Mouse (Mus musculus) neural tube, embryonic 12.5 days (tissue): Measurements from ENCODE around the gene Fbxo27. TPM values are rescaled to one million over a fixed set of nuclear protein-coding genes. Genes with fewer than 3 reads are reported as not detected.
"Not testable (repeated sequence)": the region's sequence is repeated elsewhere in the genome, so short reads cannot be mapped to it uniquely, and the experiment has no call there.

Experiments
- ATAC-seq: fragments of 200-750 bp; cut with Nextera tagmentation; 2 replicates; pipeline ENCODE4 v1.8.0; 2017; ENCODE audit warnings: low read depth, mild to moderate bottlenecking, moderate TSS enrichment, moderate library complexity; ENCODE audit not compliant: low FRiP score
- H3K27ac ChIP-seq: fragments of 300-500 bp; sonication (generic); 2 replicates; pipeline ENCODE4 v1.5.1; 2016
- H3K27me3 ChIP-seq: fragments of 300-500 bp; sonication (generic); replicated peaks from 2 replicates; pipeline ENCODE4 v1.6.1; 2016; ENCODE audit warnings: mild to moderate bottlenecking
- H3K36me3 ChIP-seq: fragments of 300-500 bp; sonication (generic); 2 replicates; pipeline ENCODE4 v1.6.1; 2016; ENCODE audit warnings: mild to moderate bottlenecking
- H3K4me1 ChIP-seq: fragments of 300-500 bp; sonication (generic); 2 replicates; pipeline ENCODE4 v1.6.1; 2016
- H3K4me2 ChIP-seq: fragments of 300-500 bp; sonication (generic); replicated peaks from 2 replicates; pipeline ENCODE4 v1.6.1; 2016; ENCODE audit warnings: mild to moderate bottlenecking
- H3K4me3 ChIP-seq: fragments of 300-500 bp; sonication (generic); 2 replicates; pipeline ENCODE4 v1.5.1; 2016
- H3K9ac ChIP-seq: fragments of 300-500 bp; sonication (generic); 2 replicates; pipeline ENCODE4 v1.6.1; 2016; ENCODE audit warnings: mild to moderate bottlenecking
- H3K9me3 ChIP-seq: fragments of 300-500 bp; sonication (generic); 2 replicates; pipeline ENCODE4 v1.6.1; 2016; ENCODE audit warnings: mild to moderate bottlenecking
- WGBS: fragments of 180-500 bp; shearing (Covaris S2); methylation state at CpG from one replicate; pipeline ENCODE4 v1.1.7; 2016; 5-methylcytosine and 5-hydroxymethylcytosine counted together
- polyA plus RNA-seq: library from polyadenylated mRNA; unstranded; fragments of >200 nt; fragmentation: Nextera tagmentation; extraction: Ambion mirVana; gene quantifications from 2 replicates; pipeline ENCODE4 v1.2.1, GENCODE M21; 2016

Fbxo27 gene
- polyA plus RNA-seq, result 4.7 and 6.1 TPM in 2 replicates

DNA sequence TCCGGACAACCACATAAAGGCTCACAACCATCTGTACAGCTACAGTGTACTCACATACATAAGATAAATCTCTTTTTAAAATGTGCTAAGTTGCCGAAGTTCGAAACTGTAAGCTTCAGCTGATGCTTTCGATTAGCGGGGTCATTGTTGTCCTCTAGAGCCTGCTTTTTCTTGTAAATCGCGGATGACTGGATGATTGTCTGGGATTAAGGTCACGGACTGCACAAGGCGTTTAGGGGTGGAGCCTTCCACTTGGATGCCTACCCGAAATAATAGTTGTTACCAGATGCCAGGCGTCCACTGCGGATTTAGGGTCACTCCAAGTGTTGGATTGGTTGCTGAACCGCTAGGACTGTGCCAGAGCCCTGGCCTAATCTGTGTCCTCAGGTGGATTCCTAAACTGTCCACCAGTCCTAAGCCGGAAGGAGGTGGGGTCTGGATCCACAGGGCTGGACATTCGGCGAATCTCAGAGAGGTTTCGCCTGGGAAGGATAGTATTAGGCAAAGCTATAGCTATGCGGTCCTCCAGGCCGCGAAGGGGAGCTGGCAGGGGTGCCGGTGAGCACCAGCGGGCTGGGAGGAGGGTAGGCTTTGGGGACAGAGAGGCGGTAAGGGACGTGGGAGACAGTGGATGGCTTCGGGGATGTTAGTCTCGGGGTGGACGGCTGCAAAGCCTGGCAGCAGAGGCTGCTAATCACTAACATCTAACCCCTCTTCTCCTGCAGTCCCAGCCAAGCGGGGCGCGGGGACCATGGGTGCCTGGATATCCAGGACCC, at the start of gene Fbxo27:
TSS of gene Fbxo27 (plus strand) at position 305 of the 776 bp plus-strand sequence.
- 29% methylated on average over 29 of the region's 30 CpGs for WGBS
- peaks cover 6% of the 10 kb centered on the region; the same call in 1 of the 2 replicates for H3K4me1 ChIP-seq
- peak within 1 kb of the TSS; percentile 89 for H3K4me2 ChIP-seq
- peaks cover 12% of the 10 kb centered on the region; the same call in 1 of the 2 replicates for H3K27me3 ChIP-seq
- H3K27ac ChIP-seq, result no peak within 1 kb of the TSS
- H3K9ac ChIP-seq, result peak within 1 kb of the TSS; percentile 63
- ATAC-seq, result peak; percentile 42
- H3K36me3 ChIP-seq, result no peaks in the 10 kb centered on the region
- no peaks in the 10 kb centered on the region for H3K9me3 ChIP-seq
- peak within 1 kb of the TSS; percentile 53 for H3K4me3 ChIP-seq

DNA sequence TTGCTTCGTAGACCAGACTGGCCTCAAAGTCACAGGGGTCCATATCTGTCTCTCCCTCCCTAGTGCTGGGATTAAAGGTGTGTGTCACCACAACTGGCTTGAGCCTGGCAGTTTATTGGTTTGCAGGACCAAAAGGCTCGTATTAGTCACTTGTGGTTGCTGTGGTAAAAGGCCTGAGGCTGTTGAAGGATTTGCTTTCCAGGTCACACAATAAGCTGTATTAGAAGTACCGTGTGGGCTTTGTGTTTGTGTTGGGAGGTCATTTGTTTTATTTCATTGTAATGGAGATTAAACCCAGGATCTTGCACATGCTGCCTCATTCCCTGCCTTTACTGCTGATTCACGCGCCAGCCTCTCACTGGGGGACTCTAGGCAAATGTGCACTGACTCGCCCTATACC, 47.3 kb upstream of the Fbxo27 start:
- H3K27ac ChIP-seq, result no peak overlapping the region
- H3K4me3 ChIP-seq, result no peak overlapping the region
- no peak overlapping the region for H3K4me2 ChIP-seq
- H3K27me3 ChIP-seq, result no peaks in the 10 kb centered on the region
- 47% methylated on average over 6 of the region's 6 CpGs for WGBS
- no peaks in the 10 kb centered on the region for H3K36me3 ChIP-seq
- H3K9me3 ChIP-seq, result no peaks in the 10 kb centered on the region
- H3K9ac ChIP-seq, result no peak overlapping the region
- no peaks in the 10 kb centered on the region for H3K4me1 ChIP-seq
- no peak for ATAC-seq

DNA sequence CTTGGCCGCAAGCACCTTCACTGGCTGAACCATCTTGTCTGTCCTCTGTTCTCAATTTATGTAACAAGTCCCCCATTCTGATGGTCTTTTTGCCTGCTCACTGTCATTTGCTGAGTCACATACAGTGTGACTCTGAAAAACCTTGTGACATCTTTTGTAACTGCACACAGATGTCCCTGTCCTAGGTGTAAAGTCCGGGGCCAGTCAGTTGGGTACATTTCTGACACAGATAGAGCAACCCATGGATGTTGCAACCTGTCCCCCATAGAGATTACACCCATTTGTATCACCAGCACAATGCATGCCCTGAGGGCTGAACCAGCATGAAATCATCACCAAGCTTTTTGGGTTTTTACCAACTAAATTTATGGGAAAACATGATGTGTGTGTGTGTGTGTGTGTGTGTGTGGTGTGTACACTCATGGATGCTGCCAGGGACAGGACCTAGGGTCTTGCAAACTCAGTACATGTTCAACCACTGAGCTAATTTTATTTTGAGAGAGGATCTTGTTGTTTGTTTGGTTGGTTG, 46.6 kb upstream of the Fbxo27 start:
- Histone ChIP-seq H3K4me1 (no peaks in the 10 kb centered on the region), H3K9me3 (no peaks in the 10 kb centered on the region), H3K27ac (no peak overlapping the region), H3K36me3 (no peaks in the 10 kb centered on the region), H3K9ac (no peak overlapping the region), H3K4me2 (no peak overlapping the region), H3K27me3 (no peaks in the 10 kb centered on the region), H3K4me3 (no peak overlapping the region)
- WGBS, result 90% methylated on average over 2 of the region's 2 CpGs
- ATAC-seq, result no peak

DNA sequence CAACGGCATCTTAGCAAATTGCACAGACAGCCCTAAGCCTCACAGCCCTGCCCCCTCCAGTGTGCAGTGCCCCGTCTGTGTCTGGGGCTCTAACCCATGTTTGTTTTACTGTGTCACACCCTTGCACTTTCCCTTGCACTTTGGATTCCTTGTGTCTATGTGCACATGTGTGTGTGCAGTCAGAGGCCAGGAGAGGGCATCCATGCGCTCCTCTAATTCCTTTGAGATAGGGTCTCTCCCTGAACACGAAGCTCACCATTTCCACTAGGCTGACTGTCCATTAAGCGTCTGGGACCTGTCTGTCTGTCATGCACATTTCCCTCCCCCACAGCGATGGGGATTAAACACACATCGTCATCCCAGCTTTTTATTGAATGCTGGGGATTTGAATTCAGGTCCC, 45.6 kb upstream of the Fbxo27 start:
- Histone ChIP-seq H3K36me3 (no peaks in the 10 kb centered on the region), H3K4me2 (no peak overlapping the region), H3K27me3 (no peaks in the 10 kb centered on the region), H3K9ac (no peak overlapping the region), H3K27ac (no peak overlapping the region), H3K9me3 (no peaks in the 10 kb centered on the region), H3K4me1 (no peaks in the 10 kb centered on the region), H3K4me3 (no peak overlapping the region)
- ATAC-seq, result no peak
- 61% methylated on average over 7 of the region's 7 CpGs for WGBS

DNA sequence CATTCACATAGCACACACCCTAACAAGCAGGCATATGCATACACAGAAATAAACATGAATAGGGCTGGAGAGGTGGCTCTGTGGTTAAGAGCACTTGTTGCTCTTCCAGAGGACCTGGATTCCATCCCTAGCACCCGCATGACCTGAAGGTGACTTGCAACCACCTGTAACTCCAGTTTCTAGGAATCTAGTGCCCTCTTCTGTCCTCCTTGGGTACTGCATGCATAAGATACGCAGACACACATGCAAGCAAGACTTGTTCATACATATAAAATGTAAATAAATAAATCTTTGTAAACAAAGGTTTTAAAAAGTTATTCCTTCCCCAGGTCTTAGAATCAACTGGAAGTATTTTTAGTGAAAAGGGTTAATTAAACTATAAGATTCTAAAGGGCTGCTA, 41.5 kb upstream of the Fbxo27 start:
- Histone ChIP-seq H3K36me3 (no peaks in the 10 kb centered on the region), H3K4me1 (no peaks in the 10 kb centered on the region), H3K4me2 (no peak overlapping the region), H3K9me3 (no peaks in the 10 kb centered on the region), H3K4me3 (no peak overlapping the region), H3K9ac (no peak overlapping the region), H3K27me3 (no peaks in the 10 kb centered on the region), H3K27ac (no peak overlapping the region)
- WGBS, result 96% methylated on average over 2 of the region's 2 CpGs
- no peak for ATAC-seq

DNA sequence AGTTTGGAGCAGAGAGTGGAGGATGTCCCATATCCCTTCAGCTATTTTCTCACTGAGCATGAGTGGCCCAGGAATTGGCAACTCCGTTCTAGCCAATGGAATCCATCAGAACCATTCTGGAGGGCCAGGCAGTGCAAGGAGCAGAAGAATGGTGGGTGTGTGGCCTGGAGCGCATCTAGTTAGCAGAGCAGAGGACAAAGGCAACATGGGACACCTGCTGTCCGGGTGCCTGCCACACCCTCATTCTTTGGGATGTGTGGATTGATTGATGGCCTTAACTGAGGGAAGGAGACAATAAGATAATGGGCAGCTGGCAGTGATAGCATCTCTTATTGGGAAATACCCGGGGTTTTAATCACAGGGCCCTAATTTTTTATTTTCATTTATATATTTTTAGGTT, 36.2 kb upstream of the Fbxo27 start:
- Histone ChIP-seq H3K4me2 (no peak overlapping the region), H3K9ac (no peak overlapping the region), H3K36me3 (no peaks in the 10 kb centered on the region), H3K4me1 (no peaks in the 10 kb centered on the region), H3K4me3 (no peak overlapping the region), H3K27me3 (no peaks in the 10 kb centered on the region), H3K27ac (no peak overlapping the region), H3K9me3 (no peaks in the 10 kb centered on the region)
- WGBS, result 42% methylated on average over 4 of the region's 4 CpGs
- no peak for ATAC-seq

DNA sequence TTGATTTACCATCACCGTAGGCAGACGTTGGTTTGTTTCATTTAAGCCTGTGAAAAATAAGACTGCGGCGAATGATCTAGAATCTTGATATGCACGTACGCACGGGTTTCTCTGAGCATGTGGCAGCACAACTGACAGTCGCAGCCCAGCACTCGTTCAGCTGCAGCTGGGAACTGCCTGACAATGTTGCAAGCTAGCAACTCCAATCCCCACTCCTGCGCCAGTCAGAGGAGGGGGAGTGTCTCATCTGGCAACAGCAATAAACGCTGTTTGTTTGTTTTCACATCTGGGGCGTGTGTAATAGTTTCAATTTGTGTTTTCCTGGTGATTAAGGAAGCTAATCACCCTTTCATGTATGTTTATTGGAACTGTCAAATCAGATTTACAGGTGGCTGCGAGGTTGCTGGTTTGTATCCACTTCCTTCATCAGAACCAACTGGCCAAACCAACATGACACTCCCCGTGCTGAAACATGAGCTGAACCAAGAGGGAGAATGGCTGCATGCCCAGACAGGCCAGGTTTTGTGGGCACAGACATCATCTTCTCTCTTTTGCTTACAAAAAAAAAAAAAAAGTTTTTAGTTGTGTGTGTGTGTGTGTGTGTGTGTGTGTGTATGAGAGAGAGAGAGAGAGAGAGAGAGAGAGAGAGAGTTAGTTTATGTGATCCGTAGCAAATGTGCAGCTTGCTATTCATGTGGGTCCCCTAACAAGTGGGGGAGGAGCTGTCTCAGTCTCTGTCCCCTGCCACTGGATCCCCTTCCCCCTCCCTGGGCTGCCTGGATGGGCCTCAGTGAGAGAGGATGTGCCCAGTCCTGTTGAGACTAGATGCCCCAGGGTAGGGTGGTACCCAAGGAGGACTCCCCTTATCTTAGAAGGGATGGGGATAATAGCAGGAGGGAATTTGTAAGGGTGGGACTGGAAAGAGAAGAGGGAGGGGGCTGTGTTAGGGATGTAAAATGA, 26.7 kb upstream of the Fbxo27 start:
- Histone ChIP-seq H3K9me3 (no peaks in the 10 kb centered on the region), H3K4me3 (no peak overlapping the region), H3K4me1 (peaks cover 8% of the 10 kb centered on the region), H3K9ac (no peak overlapping the region; the same call in 1 of the 2 replicates), H3K27me3 (no peaks in the 10 kb centered on the region), H3K4me2 (peak overlapping the region; percentile 35), H3K36me3 (no peaks in the 10 kb centered on the region), H3K27ac (no peak overlapping the region)
- no peak for ATAC-seq
- WGBS, result 37% methylated on average over 15 of the region's 15 CpGs

DNA sequence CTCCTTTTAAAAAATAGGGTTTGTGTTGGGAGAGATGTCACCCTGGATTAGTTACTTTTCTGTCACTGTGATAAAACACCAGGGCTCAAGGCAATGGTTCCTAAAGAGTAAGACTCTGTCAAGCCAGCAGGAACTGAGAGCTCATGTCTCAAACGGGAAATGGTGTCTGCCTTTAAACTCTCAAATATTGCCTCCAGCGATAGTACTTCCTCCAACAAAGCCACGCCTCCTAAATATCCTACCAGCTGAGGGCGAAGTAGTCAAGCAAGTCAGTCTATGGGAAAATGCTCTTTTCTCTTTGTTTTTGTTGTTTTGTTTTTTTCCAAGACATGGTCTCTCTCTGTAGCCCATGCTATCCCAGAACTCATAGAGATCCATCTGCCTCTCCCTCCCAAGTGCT, 21.5 kb upstream of the Fbxo27 start:
- H3K9ac ChIP-seq, result no peak overlapping the region
- WGBS, result 71% methylated on average over 4 of the region's 4 CpGs
- no peak for ATAC-seq
- no peaks in the 10 kb centered on the region for H3K27me3 ChIP-seq
- no peak overlapping the region for H3K4me2 ChIP-seq
- H3K27ac ChIP-seq, result no peak overlapping the region
- peaks cover 1% of the 10 kb centered on the region; the same call in 1 of the 2 replicates for H3K4me1 ChIP-seq
- H3K9me3 ChIP-seq, result no peaks in the 10 kb centered on the region
- H3K36me3 ChIP-seq, result no peaks in the 10 kb centered on the region
- H3K4me3 ChIP-seq, result no peak overlapping the region

DNA sequence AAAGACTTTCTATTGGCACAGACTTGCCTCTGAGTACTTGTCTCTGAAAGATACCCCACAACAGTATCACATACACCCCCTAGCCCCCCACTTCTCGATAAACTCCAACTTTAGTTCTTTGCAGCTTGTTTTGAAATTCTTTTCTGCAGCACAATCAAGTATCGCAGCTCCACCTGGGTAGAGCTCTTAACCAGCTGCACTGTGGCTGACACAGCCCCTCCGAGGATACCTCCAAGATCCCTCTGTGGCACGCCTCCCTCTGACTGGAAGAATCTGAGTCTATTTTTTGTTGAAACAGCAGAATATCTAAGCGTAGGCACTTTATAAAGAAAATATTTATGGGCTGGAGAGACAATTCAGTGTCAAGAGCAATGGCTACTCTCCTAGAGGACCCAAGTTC, 20.4 kb upstream of the Fbxo27 start:
- 91% methylated on average over 5 of the region's 5 CpGs for WGBS
- no peak overlapping the region for H3K4me3 ChIP-seq
- no peaks in the 10 kb centered on the region for H3K36me3 ChIP-seq
- no peak overlapping the region for H3K27ac ChIP-seq
- no peaks in the 10 kb centered on the region for H3K4me1 ChIP-seq
- ATAC-seq, result no peak
- H3K4me2 ChIP-seq, result no peak overlapping the region
- no peaks in the 10 kb centered on the region for H3K9me3 ChIP-seq
- H3K27me3 ChIP-seq, result no peaks in the 10 kb centered on the region
- H3K9ac ChIP-seq, result no peak overlapping the region

DNA sequence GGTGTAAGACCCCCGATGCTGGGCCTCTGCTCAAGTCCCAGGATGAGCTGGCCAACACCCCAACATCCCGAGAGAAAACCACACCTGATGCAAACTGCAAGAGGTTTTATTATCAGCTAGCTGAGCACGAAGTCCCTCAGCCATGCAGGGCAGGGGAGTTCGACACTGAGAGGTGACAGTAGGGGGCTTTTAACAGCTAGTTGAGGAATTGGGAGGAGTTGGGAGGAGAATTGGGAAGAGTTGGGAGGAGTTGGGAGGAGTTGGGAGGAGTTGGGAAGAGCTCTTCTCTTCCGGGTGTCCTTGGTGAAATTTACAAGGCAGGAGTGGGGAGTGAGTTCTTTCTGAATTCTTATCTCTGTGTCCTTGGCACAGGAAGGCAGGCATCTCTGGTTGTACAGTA, 19.9 kb upstream of the Fbxo27 start:
- H3K27me3 ChIP-seq, ATAC-seq, H3K9me3 ChIP-seq, H3K27ac ChIP-seq, H3K4me1 ChIP-seq, H3K9ac ChIP-seq, H3K4me3 ChIP-seq, H3K4me2 ChIP-seq, H3K36me3 ChIP-seq: not testable (repeated sequence)
- WGBS, result 66% methylated on average over 5 of the region's 5 CpGs

DNA sequence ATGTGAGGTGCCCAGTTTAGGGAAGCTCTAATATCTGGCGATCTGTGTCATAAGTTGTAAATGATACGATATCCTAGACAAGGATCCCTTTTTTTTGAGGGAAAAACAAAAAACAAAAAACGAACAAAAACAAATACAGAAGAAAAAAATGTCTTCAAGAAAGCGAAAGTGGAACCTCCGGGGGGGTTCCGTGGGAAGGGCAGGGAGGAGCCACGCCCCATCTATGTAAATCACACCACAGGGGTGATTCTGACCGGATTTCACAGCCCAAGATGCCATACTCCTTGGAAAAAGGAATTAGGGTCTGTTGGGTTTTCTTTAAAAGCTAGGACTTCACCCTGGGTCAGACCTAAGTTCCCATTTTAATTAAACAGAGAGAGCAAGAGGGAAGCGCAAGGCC, 17.7 kb upstream of the Fbxo27 start:
- Histone ChIP-seq H3K36me3 (no peaks in the 10 kb centered on the region), H3K27me3 (no peaks in the 10 kb centered on the region), H3K27ac (no peak overlapping the region), H3K9ac (no peak overlapping the region), H3K4me2 (no peak overlapping the region), H3K4me1 (no peaks in the 10 kb centered on the region), H3K9me3 (no peaks in the 10 kb centered on the region), H3K4me3 (no peak overlapping the region)
- ATAC-seq, result no peak
- 75% methylated on average over 9 of the region's 9 CpGs for WGBS

DNA sequence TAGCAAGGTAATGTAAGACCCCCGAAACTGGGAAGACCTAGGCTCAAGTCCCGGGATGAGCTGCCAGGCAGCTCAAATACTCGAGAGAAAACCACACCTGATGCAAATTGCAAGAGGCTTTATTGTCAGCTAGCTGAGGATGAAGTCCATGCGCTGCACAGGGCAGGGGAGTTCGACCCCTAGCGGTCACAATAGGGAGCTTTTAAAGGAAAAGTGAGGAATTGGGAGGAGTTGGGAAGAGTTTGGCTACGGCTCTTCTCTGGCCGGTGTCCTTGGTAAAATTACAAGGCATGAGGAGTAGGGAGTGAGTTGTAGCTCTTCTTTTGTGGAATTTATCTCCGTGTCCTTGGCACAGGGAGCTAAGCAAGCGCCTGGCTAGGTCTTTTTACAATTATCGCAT, 16.9 kb upstream of the Fbxo27 start:
- no peak for ATAC-seq
- no peaks in the 10 kb centered on the region for H3K4me1 ChIP-seq
- H3K27me3 ChIP-seq, result no peaks in the 10 kb centered on the region
- no peak overlapping the region for H3K27ac ChIP-seq
- WGBS, result 42% methylated on average over 11 of the region's 11 CpGs
- no peaks in the 10 kb centered on the region for H3K9me3 ChIP-seq
- H3K4me2 ChIP-seq, result no peak overlapping the region
- H3K36me3 ChIP-seq, result no peaks in the 10 kb centered on the region
- H3K9ac ChIP-seq, result no peak overlapping the region
- H3K4me3 ChIP-seq, result no peak overlapping the region
